In the genomic region with DNA sequence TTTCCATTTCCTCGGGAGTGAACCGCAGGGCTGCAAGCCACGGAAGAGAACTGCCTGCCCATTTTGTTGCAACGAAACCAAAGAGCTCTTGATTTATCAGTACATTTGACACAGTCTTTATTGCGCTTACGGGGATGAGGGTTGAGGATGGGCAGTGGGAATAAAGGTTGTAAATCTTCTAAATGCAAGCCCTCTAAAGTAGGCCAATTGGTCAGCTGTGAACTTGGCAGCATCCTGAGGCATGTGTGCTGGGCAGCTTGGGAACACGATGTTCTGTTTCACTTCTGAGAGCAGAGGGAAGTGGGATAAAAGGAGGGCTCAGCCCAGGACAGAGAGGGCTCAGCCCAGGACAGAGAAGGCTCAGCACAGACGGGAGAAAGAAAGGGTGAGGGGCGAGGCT, we compare ENCODE assay signal across 9 mouse cellular contexts. TPM values are rescaled to one million over a fixed set of nuclear protein-coding genes. Genes with fewer than 3 reads are reported as not detected.
A peak's percentile ranks its signal among the peaks of the same experiment; 100 is the strongest.
DNase-seq lines count a peak whose midpoint lies in the region; ATAC-seq and TF ChIP-seq lines count a peak whose summit lies in the region.
"Had no signal": no experiment of that assay in that cellular context is flagged by ENCODE, and none has a peak within 500 bp of the region (broad histone marks: within the 10 kb centered on the region; RNA-seq: fewer than 3 reads in every experiment).

No protein-coding gene starts in this region.

- H3K27me3 ChIP-seq in forebrain, postnatal 0 days (ENCODE audit: insufficient read depth, low read length), result no peaks in the 10 kb centered on the region
- no peaks in the 10 kb centered on the region for H3K27me3 ChIP-seq in forebrain, embryonic 12.5 days
- H3K27me3 ChIP-seq in kidney, adult 2 months (replicated peaks; ENCODE audit: control insufficient read depth, insufficient read depth, low read length), result no peaks in the 10 kb centered on the region
- H3K27me3 ChIP-seq: embryonic facial prominence, embryonic 12.5 days had no signal

- H3K4me3 ChIP-seq in forebrain, postnatal 0 days (ENCODE audit: low read depth, low read length), result no peak overlapping the region
- H3K4me3 ChIP-seq in forebrain, embryonic 12.5 days (replicated peaks), result no peak overlapping the region
- no peak overlapping the region for H3K4me3 ChIP-seq in kidney, adult 2 months (ENCODE audit: insufficient read depth, low read depth, low read length)
- H3K4me3 ChIP-seq: embryonic facial prominence, embryonic 12.5 days had no signal

- H3K27ac ChIP-seq in forebrain, postnatal 0 days (ENCODE audit: low read depth, low read length), result peak overlapping the region; percentile 21; the same call in 1 of the 2 replicates
- H3K27ac ChIP-seq in forebrain, embryonic 12.5 days, result no peak overlapping the region
- peak overlapping the region; percentile 26; the same call in 1 of the 2 replicates for H3K27ac ChIP-seq in kidney, adult 2 months (ENCODE audit: insufficient read depth, low read depth, low read length)
- H3K27ac ChIP-seq: embryonic facial prominence, embryonic 12.5 days had no signal

- peak; percentile 33 for DNase-seq in forebrain, postnatal 0 days
- DNase-seq in NIH3T3 (ENCODE audit: low read depth), result peak; percentile 17
- peak; percentile 80 for DNase-seq in fat pad, adult 2 months (ENCODE audit: extremely low read depth, low read depth, low spot score)
- peak; percentile 74 for DNase-seq in kidney, adult 2 months
- peak; percentile 58 to 75 for DNase-seq in lung, adult 18-20 months
- DNase-seq in ovary, postnatal 14 days (ENCODE audit: low spot score), result peak; percentile 46
- DNase-seq in thymus, postnatal 14 days, result no peak

- ATAC-seq in forebrain, postnatal 0 days, result peak; percentile 86
- no peak for ATAC-seq in forebrain, embryonic 12.5 days (ENCODE audit: low FRiP score)

- no peaks in the 10 kb centered on the region for H3K9me3 ChIP-seq in forebrain, postnatal 0 days (ENCODE audit: low read length)
- H3K9me3 ChIP-seq in forebrain, embryonic 12.5 days, result no peaks in the 10 kb centered on the region
- H3K9me3 ChIP-seq: embryonic facial prominence, embryonic 12.5 days had no signal

- no peak overlapping the region for H3K9ac ChIP-seq in forebrain, postnatal 0 days
- H3K9ac ChIP-seq in forebrain, embryonic 12.5 days, result no peak overlapping the region
- H3K9ac ChIP-seq: embryonic facial prominence, embryonic 12.5 days had no signal

- TF ChIP-seq CTCF in forebrain, postnatal 0 days (IDR thresholded peaks at IDR 0.05; ENCODE audit: low read depth), result no peak
- TF ChIP-seq CTCF in kidney, adult 2 months (conservative IDR thresholded peaks at IDR 0.05; ENCODE audit: insufficient read depth, insufficient read length, low read depth, low read length), result no peak

- TF ChIP-seq POLR2A in kidney, adult 2 months (IDR thresholded peaks at IDR 0.05; ENCODE audit: low read depth, low read length), result no peak

- no peaks in the 10 kb centered on the region for H3K36me3 ChIP-seq in forebrain, postnatal 0 days (ENCODE audit: insufficient read depth)
- no peaks in the 10 kb centered on the region for H3K36me3 ChIP-seq in forebrain, embryonic 12.5 days (replicated peaks)
- no peaks in the 10 kb centered on the region for H3K36me3 ChIP-seq in kidney, adult 2 months (ENCODE audit: control insufficient read depth, insufficient read depth, low read length)
- H3K36me3 ChIP-seq: embryonic facial prominence, embryonic 12.5 days had no signal

- H3K4me2 ChIP-seq in forebrain, postnatal 0 days (ENCODE audit: low read depth), result no peak overlapping the region
- H3K4me2 ChIP-seq in forebrain, embryonic 12.5 days, result no peak overlapping the region
- H3K4me2 ChIP-seq: embryonic facial prominence, embryonic 12.5 days had no signal

- no peaks in the 10 kb centered on the region; the same call in 1 of the 2 replicates for H3K4me1 ChIP-seq in forebrain, postnatal 0 days (ENCODE audit: insufficient read depth)
- peaks cover 16% of the 10 kb centered on the region for H3K4me1 ChIP-seq in forebrain, embryonic 12.5 days
- peaks cover 4% of the 10 kb centered on the region; the same call in 1 of the 2 replicates for H3K4me1 ChIP-seq in kidney, adult 2 months (ENCODE audit: control insufficient read depth, insufficient read depth, low read length)

- WGBS in forebrain, postnatal 0 days, result 37% methylated on average over 9 of the region's 9 CpGs
- 49% methylated on average over 9 of the region's 9 CpGs for WGBS in forebrain, embryonic 12.5 days
- 47% methylated on average over 9 of the region's 9 CpGs for WGBS in kidney, adult 2 months

RNA-seq across cellular contexts. Expression of gene Pik3r1, which starts 43.9 kb away (rescaled TPM):
- 112 and 117 TPM in 2 replicates for total RNA-seq in forebrain, postnatal 0 days (2014; rRNA removed)
- polyA plus RNA-seq in forebrain, postnatal 0 days (2015; fragmentation: Nextera tagmentation; extraction: Ambion mirVana), result 36.1 and 50.2 TPM in 2 replicates
- 20.4 and 22.6 TPM in 2 replicates for polyA plus RNA-seq in forebrain, embryonic 12.5 days (2016; fragmentation: Nextera tagmentation; extraction: Ambion mirVana)
- 17.1 and 21.2 TPM in 2 replicates for polyA plus RNA-seq in kidney, adult 2 months (2012; rRNA removed)
